Mouse (Mus musculus): ENCODE data around the gene Slc9a9. TPM values are rescaled to one million over a fixed set of nuclear protein-coding genes. Genes with fewer than 3 reads are reported as not detected.

The Slc9a9 gene
- polyA plus RNA-seq, 1 experiment, result 4.0 TPM

- TF ChIP-seq POLR2A (IDR thresholded peaks at IDR 0.05; ENCODE audit: borderline replicate concordance, extremely low read depth, low read depth, low read length) (no peak), CTCF (IDR thresholded peaks at IDR 0.05; ENCODE audit: insufficient read depth, low read length) (no peak)
- WGBS, result 80% methylated on average over 4 of the region's 4 CpGs
- Histone ChIP-seq H3K4me1 (ENCODE audit: control insufficient read depth, insufficient read depth, low read length) (no peaks in the 10 kb centered on the region), H3K4me3 (replicated peaks; ENCODE audit: extremely low read depth, low read depth, low read length) (no peak overlapping the region)
- no peak for DNase-seq
Observed at GRCm38 (mm10) chr9:94694243-94694642, 24.5 kb downstream of the Slc9a9 start.

- Histone ChIP-seq H3K4me3 (replicated peaks; ENCODE audit: extremely low read depth, low read depth, low read length) (no peak overlapping the region), H3K4me1 (ENCODE audit: control insufficient read depth, insufficient read depth, low read length) (no peaks in the 10 kb centered on the region)
- no peak for DNase-seq
- 75% methylated on average over 3 of the region's 3 CpGs for WGBS
- TF ChIP-seq POLR2A (IDR thresholded peaks at IDR 0.05; ENCODE audit: borderline replicate concordance, extremely low read depth, low read depth, low read length) (no peak), CTCF (IDR thresholded peaks at IDR 0.05; ENCODE audit: insufficient read depth, low read length) (no peak)
Observed at GRCm38 (mm10) chr9:94694983-94695382, 25.3 kb downstream of the Slc9a9 start.

- no peaks in the 10 kb centered on the region for H3K4me1 ChIP-seq (ENCODE audit: control insufficient read depth, insufficient read depth, low read length)
- 29% methylated on average over 9 of the region's 9 CpGs for WGBS
- no peak overlapping the region for H3K4me3 ChIP-seq (replicated peaks; ENCODE audit: extremely low read depth, low read depth, low read length)
- no peak for DNase-seq
- TF ChIP-seq POLR2A (IDR thresholded peaks at IDR 0.05; ENCODE audit: borderline replicate concordance, extremely low read depth, low read depth, low read length) (no peak), CTCF (IDR thresholded peaks at IDR 0.05; ENCODE audit: insufficient read depth, low read length) (no peak)
Observed at GRCm38 (mm10) chr9:94696539-94697079, 26.9 kb downstream of the Slc9a9 start.

DNA sequence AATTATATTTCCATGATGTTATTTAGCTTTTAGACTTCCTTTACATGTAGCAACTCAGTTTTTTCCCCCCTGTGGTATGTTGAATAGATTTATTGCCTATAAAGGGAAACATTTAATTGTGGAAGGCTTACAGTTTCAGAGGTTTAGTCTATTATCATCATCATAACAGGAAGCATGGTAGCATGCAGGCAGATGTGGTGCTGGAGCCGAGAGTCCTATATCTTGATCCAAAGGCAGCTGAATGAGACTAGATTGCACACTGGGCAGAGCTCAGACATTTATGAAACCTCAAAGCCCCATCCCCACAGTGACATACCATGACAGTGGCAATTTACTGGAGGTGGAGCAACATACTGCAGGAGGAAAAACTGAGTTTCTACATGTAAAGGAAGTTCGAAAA lies 28.5 kb downstream of the Slc9a9 start:
- 63% methylated on average over 2 of the region's 2 CpGs for WGBS
- Histone ChIP-seq H3K4me1 (ENCODE audit: control insufficient read depth, insufficient read depth, low read length) (no peaks in the 10 kb centered on the region), H3K4me3 (replicated peaks; ENCODE audit: extremely low read depth, low read depth, low read length) (no peak overlapping the region)
- no peak for DNase-seq
- TF ChIP-seq POLR2A (IDR thresholded peaks at IDR 0.05; ENCODE audit: borderline replicate concordance, extremely low read depth, low read depth, low read length) (no peak), CTCF (IDR thresholded peaks at IDR 0.05; ENCODE audit: insufficient read depth, low read length) (no peak)

- no peak for DNase-seq
- no peaks in the 10 kb centered on the region for H3K4me1 ChIP-seq (ENCODE audit: control insufficient read depth, insufficient read depth, low read length)
- TF ChIP-seq POLR2A (IDR thresholded peaks at IDR 0.05; ENCODE audit: borderline replicate concordance, extremely low read depth, low read depth, low read length) (no peak), CTCF (IDR thresholded peaks at IDR 0.05; ENCODE audit: insufficient read depth, low read length) (peak; percentile 22)
- no peak overlapping the region for H3K4me3 ChIP-seq (replicated peaks; ENCODE audit: extremely low read depth, low read depth, low read length)
- 87% methylated on average over 1 of the region's 1 CpGs for WGBS
Observed at GRCm38 (mm10) chr9:94700549-94700948, 30.8 kb downstream of the Slc9a9 start.

DNA sequence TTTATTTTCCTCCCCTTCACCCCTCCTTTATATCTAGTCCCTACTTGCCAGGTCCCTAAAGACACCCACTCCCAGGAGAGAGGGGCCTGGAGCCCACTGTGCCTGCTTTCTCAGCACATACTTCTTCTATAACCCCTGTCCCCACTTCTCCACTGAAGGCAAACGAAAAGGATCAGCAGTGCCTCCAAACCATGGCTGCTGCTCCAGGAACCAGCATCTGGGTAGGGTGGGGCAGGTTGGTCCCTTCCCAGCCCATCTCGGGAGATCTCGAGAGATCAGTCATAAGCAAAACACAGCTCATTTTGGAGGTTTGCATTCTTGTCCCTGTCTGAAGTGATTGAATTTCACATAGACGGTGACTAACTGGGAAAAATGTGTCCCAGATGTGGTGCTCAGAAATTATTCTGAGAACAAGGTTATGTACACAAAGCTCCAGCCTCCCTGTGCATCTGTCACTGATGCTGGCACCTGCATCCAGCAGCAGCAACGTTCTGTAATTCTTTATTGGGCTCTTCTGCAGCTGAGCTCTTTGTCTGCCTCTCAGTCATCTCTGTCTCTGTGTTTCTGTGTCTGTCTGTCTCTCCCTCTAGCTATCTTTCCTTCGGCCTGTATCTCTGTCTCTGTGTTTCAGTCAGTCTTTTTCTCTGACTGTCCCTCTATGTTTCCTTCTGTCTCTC lies 31.6 kb downstream of the Slc9a9 start:
- no peak for TF ChIP-seq CTCF (IDR thresholded peaks at IDR 0.05; ENCODE audit: insufficient read depth, low read length)
- TF ChIP-seq POLR2A (IDR thresholded peaks at IDR 0.05; ENCODE audit: borderline replicate concordance, extremely low read depth, low read depth, low read length), result no peak
- 62% methylated on average over 6 of the region's 6 CpGs for WGBS

GRCm38 (mm10) chr9:94701965-94702634 lies 32.4 kb downstream of the Slc9a9 start:
- TF ChIP-seq CTCF (IDR thresholded peaks at IDR 0.05; ENCODE audit: insufficient read depth, low read length) (no peak), POLR2A (IDR thresholded peaks at IDR 0.05; ENCODE audit: borderline replicate concordance, extremely low read depth, low read depth, low read length) (no peak)
- no peaks in the 10 kb centered on the region for H3K4me1 ChIP-seq (ENCODE audit: control insufficient read depth, insufficient read depth, low read length)
- 51% methylated on average over 10 of the region's 10 CpGs for WGBS
- H3K4me3 ChIP-seq (replicated peaks; ENCODE audit: extremely low read depth, low read depth, low read length), result no peak overlapping the region
- no peak for DNase-seq

More for the DNA sequence above, 31.6 kb downstream of the Slc9a9 start:
- no peak overlapping the region for H3K4me3 ChIP-seq (replicated peaks; ENCODE audit: extremely low read depth, low read depth, low read length)
- DNase-seq, result no peak
- no peaks in the 10 kb centered on the region for H3K4me1 ChIP-seq (ENCODE audit: control insufficient read depth, insufficient read depth, low read length)

GRCm38 (mm10) chr9:94704986-94705757 lies 35.5 kb downstream of the Slc9a9 start:
- no peak for DNase-seq
- no peak for TF ChIP-seq POLR2A (IDR thresholded peaks at IDR 0.05; ENCODE audit: borderline replicate concordance, extremely low read depth, low read depth, low read length)
- no peak for TF ChIP-seq CTCF (IDR thresholded peaks at IDR 0.05; ENCODE audit: insufficient read depth, low read length)
- no peak overlapping the region for H3K4me3 ChIP-seq (replicated peaks; ENCODE audit: extremely low read depth, low read depth, low read length)
- WGBS, result 61% methylated on average over 9 of the region's 9 CpGs
- no peaks in the 10 kb centered on the region for H3K4me1 ChIP-seq (ENCODE audit: control insufficient read depth, insufficient read depth, low read length)

DNA sequence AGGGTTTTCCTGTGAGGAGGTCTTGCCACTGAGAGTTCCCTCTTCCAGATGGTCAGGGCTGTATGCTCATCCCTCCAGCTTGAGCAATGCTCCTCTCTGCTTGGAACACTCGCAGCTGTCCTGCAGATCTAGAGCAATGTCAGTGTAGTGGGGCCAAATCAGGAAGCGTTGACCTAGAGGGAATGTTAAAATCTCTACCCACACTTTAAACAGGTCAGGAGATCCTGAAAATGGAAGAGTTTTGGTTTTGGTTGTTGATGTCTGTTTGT lies 36.0 kb downstream of the Slc9a9 start:
- Histone ChIP-seq H3K4me3 (replicated peaks; ENCODE audit: extremely low read depth, low read depth, low read length) (no peak overlapping the region), H3K4me1 (ENCODE audit: control insufficient read depth, insufficient read depth, low read length) (no peaks in the 10 kb centered on the region)
- TF ChIP-seq CTCF (IDR thresholded peaks at IDR 0.05; ENCODE audit: insufficient read depth, low read length), result no peak
- no peak for TF ChIP-seq POLR2A (IDR thresholded peaks at IDR 0.05; ENCODE audit: borderline replicate concordance, extremely low read depth, low read depth, low read length)
- 70% methylated on average over 2 of the region's 2 CpGs for WGBS
- no peak for DNase-seq
